In the genomic region with DNA sequence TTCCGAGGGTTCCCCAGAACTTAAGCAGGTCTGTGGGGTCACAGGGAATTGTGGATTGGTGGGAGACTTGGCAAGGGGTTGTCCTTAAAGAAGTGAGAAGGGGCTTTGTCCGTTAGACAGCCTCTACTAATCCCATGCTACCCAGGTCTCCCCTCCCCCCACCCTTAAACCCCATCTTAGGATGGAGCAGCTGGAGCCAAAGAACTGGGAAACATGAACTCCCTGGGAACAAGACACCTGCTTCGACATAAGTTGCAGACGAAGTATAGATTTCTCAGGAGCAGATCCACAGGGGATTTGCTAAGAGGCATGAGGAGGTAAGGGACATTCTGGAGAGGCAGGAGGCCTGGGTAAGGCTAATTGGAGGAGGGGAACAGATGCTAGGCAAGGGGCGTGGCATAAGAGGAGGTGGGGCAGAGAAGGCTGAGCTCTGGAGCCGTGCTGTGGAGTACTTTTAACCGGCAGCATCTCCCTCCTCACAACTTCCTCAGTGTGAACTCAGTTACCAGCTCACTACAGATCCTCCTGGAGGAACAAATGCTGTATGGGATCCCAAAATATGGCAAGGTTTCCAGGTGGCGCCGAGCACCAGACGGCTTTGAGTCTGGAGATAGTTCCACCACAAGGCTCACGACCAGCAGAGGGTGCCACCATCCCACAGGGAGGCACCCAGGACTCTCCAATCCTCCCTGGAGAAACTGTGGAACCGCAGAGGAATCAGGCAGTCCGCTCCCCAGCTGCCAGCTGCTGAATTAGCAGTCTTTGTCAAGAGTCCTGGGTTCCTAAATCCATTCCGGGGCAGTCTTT, we compare ENCODE assay signal across 8 mouse cellular contexts. TPM values are rescaled to one million over a fixed set of nuclear protein-coding genes. Genes with fewer than 3 reads are reported as not detected.
A peak's percentile ranks its signal among the peaks of the same experiment; 100 is the strongest.
DNase-seq lines count a peak whose midpoint lies in the region; ATAC-seq lines count a peak whose summit lies in the region.

No protein-coding gene starts in this region.

- peak overlapping the region; percentile 89 for H3K27ac ChIP-seq in forebrain, embryonic 10.5 days
- H3K27ac ChIP-seq in heart, embryonic 14.5 days (replicated peaks in 1 of 2; ENCODE audit: control insufficient read depth in 1 of 2, insufficient read depth in 1 of 2, low read depth in 2 of 2, low read length in 2 of 2), result no peak overlapping the region
- H3K27ac ChIP-seq in liver, embryonic 12.5 days, result no peak overlapping the region

- ATAC-seq in heart, embryonic 14.5 days (ENCODE audit: insufficient number of reproducible peaks, insufficient read depth, low FRiP score, low read depth), result no peak
- ATAC-seq in liver, embryonic 12.5 days, result peak; percentile 35; the same call in 1 of the 2 replicates

- WGBS in forebrain, embryonic 10.5 days, result 1% methylated on average over 14 of the region's 14 CpGs
- 3% methylated on average over 14 of the region's 14 CpGs for WGBS in heart, embryonic 14.5 days
- WGBS in liver, embryonic 12.5 days (ENCODE audit: insufficient replicate concordance), result 6% methylated on average over 14 of the region's 14 CpGs

- peak; percentile 84 for DNase-seq in 3T3-L1 (ENCODE audit: low read depth, low spot score)
- DNase-seq in adrenal gland, postnatal 4 days (ENCODE audit: low spot score in 2 of 2), result peak; percentile 79 to 84
- DNase-seq in forebrain, embryonic 10.5 days (ENCODE audit: extremely low spot score, low spot score), result peak; percentile 79
- peak; percentile 92 to 96 for DNase-seq in kidney, postnatal 25 days
- DNase-seq in neural tube, embryonic 10.5 days (ENCODE audit: extremely low spot score, low spot score), result peak; percentile 80
- DNase-seq in testis, postnatal 10 days (ENCODE audit: low spot score), result peak; percentile 96

- H3K27me3 ChIP-seq in forebrain, embryonic 10.5 days (ENCODE audit: poor library complexity, severe bottlenecking), result peaks cover 41% of the 10 kb centered on the region
- peaks cover 6% of the 10 kb centered on the region; the same call in 1 of the 2 replicates for H3K27me3 ChIP-seq in heart, embryonic 14.5 days (ENCODE audit: control insufficient read depth, insufficient read depth, low read length)
- H3K27me3 ChIP-seq in liver, embryonic 12.5 days (replicated peaks), result peaks cover 59% of the 10 kb centered on the region

- H3K4me2 ChIP-seq in heart, embryonic 14.5 days (ENCODE audit: low read length), result peak overlapping the region; percentile 66
- H3K4me2 ChIP-seq in liver, embryonic 12.5 days, result peak overlapping the region; percentile 55

- no peaks in the 10 kb centered on the region for H3K36me3 ChIP-seq in forebrain, embryonic 10.5 days (replicated peaks)
- H3K36me3 ChIP-seq in heart, embryonic 14.5 days (ENCODE audit: control insufficient read depth, insufficient read depth, low read length), result no peaks in the 10 kb centered on the region
- no peaks in the 10 kb centered on the region for H3K36me3 ChIP-seq in liver, embryonic 12.5 days

- no peaks in the 10 kb centered on the region for H3K9me3 ChIP-seq in forebrain, embryonic 10.5 days
- H3K9me3 ChIP-seq in heart, embryonic 14.5 days (ENCODE audit: control insufficient read depth, low read length), result no peaks in the 10 kb centered on the region
- H3K9me3 ChIP-seq in liver, embryonic 12.5 days (replicated peaks), result no peaks in the 10 kb centered on the region

- peak overlapping the region; percentile 48 for H3K4me3 ChIP-seq in forebrain, embryonic 10.5 days
- H3K4me3 ChIP-seq in heart, embryonic 14.5 days (ENCODE audit: control insufficient read depth in 1 of 2, insufficient read depth in 1 of 2, low read depth in 1 of 2, low read length in 2 of 2), result peak overlapping the region; percentile 29 to 34
- peak overlapping the region; percentile 31 for H3K4me3 ChIP-seq in liver, embryonic 12.5 days

- peak overlapping the region; percentile 48 for H3K9ac ChIP-seq in heart, embryonic 14.5 days (ENCODE audit: low read length)
- H3K9ac ChIP-seq in liver, embryonic 12.5 days, result no peak overlapping the region

- H3K4me1 ChIP-seq in forebrain, embryonic 10.5 days, result peaks cover 64% of the 10 kb centered on the region
- H3K4me1 ChIP-seq in heart, embryonic 14.5 days (ENCODE audit: control insufficient read depth in 2 of 2, insufficient read depth in 2 of 2, low read length in 2 of 2), result peaks cover 0 to 24% of the 10 kb centered on the region in 2 experiments; a peak in 3 of 4 replicates
- H3K4me1 ChIP-seq in liver, embryonic 12.5 days, result peaks cover 21% of the 10 kb centered on the region; the same call in 1 of the 2 replicates

RNA-seq across cellular contexts. Expression of a gene that starts 2.5 kb away (rescaled TPM):
- 10 to 100 TPM; 18.6 to 20.3 TPM for total RNA-seq in adrenal gland, postnatal 4 days (2021)
- 2.6 and 4.1 TPM in 2 replicates for polyA plus RNA-seq in forebrain, embryonic 10.5 days (2016; fragmentation: Nextera tagmentation; extraction: Ambion mirVana)
- polyA plus RNA-seq in heart, embryonic 14.5 days (2014; fragmentation: Nextera tagmentation; extraction: Ambion mirVana), result 3.8 and 5.5 TPM in 2 replicates
- polyA plus RNA-seq in liver, embryonic 12.5 days (2016; fragmentation: Nextera tagmentation; extraction: Ambion mirVana), result 0.81 and 1.3 TPM in 2 replicates

RNA-seq across cellular contexts. Expression of a gene that starts 32.6 kb away (rescaled TPM):
- 10 to 100 TPM; 64.5 to 79.0 TPM for total RNA-seq in adrenal gland, postnatal 4 days (2021)
- 3.7 and 5.2 TPM in 2 replicates for polyA plus RNA-seq in forebrain, embryonic 10.5 days (2016; fragmentation: Nextera tagmentation; extraction: Ambion mirVana)
- polyA plus RNA-seq in heart, embryonic 14.5 days (2014; fragmentation: Nextera tagmentation; extraction: Ambion mirVana), result 6.0 and 6.6 TPM in 2 replicates
- polyA plus RNA-seq in liver, embryonic 12.5 days (2016; fragmentation: Nextera tagmentation; extraction: Ambion mirVana), result 0.83 and 1.0 TPM in 2 replicates

RNA-seq across cellular contexts. Expression of a gene that starts 47.6 kb away (rescaled TPM):
- total RNA-seq in adrenal gland, postnatal 4 days (2021), result 10 to 100 TPM; 18.5 to 19.9 TPM
- polyA plus RNA-seq in forebrain, embryonic 10.5 days (2016; fragmentation: Nextera tagmentation; extraction: Ambion mirVana), result 5.8 TPM in 2 replicates
- polyA plus RNA-seq in heart, embryonic 14.5 days (2014; fragmentation: Nextera tagmentation; extraction: Ambion mirVana), result 7.3 and 8.7 TPM in 2 replicates
- polyA plus RNA-seq in liver, embryonic 12.5 days (2016; fragmentation: Nextera tagmentation; extraction: Ambion mirVana), result 1.9 and 2.2 TPM in 2 replicates
